Mouse (Mus musculus) embryonic facial prominence, embryonic 10.5 days (tissue): Measurements from ENCODE around the gene Specc1l. TPM values are rescaled to one million over a fixed set of nuclear protein-coding genes. Genes with fewer than 3 reads are reported as not detected.
A peak's percentile ranks its signal among the peaks of the same experiment; 100 is the strongest.

Source experiments
- DNase-seq: peaks from one replicate; pipeline ENCODE4 v3.0.0-alpha.2; 2017; ENCODE audit warnings: low spot score
- H3K27ac ChIP-seq: fragments of 300-500 bp; sonication (generic); replicated peaks from 2 replicates; pipeline ENCODE4 v1.5.1; 2016; ENCODE audit warnings: mild to moderate bottlenecking
- H3K27me3 ChIP-seq: fragments of 300-500 bp; sonication (generic); replicated peaks from 2 replicates; pipeline ENCODE4 v1.6.1; 2016; ENCODE audit warnings: low read depth, mild to moderate bottlenecking; ENCODE audit not compliant: poor library complexity, severe bottlenecking
- H3K36me3 ChIP-seq: fragments of 300-500 bp; sonication (generic); replicated peaks from 2 replicates; pipeline ENCODE4 v1.6.1; 2016; ENCODE audit warnings: mild to moderate bottlenecking, moderate library complexity
- H3K4me1 ChIP-seq: fragments of 300-500 bp; sonication (generic); 2 replicates; pipeline ENCODE4 v1.6.1; 2016
- H3K4me3 ChIP-seq: fragments of 300-500 bp; sonication (generic); 2 replicates; pipeline ENCODE4 v1.5.1; 2016; ENCODE audit warnings: mild to moderate bottlenecking, moderate library complexity
- H3K9me3 ChIP-seq: fragments of 300-500 bp; sonication (generic); 2 replicates; pipeline ENCODE4 v1.6.1; 2016; ENCODE audit warnings: mild to moderate bottlenecking
- WGBS: fragments of 180-500 bp; shearing (Covaris S2); methylation state at CpG from one replicate; pipeline ENCODE4 v1.1.7; 2016; 5-methylcytosine and 5-hydroxymethylcytosine counted together
- polyA plus RNA-seq: library from polyadenylated mRNA; unstranded; fragments of >200 nt; fragmentation: Nextera tagmentation; extraction: Ambion mirVana; gene quantifications from 2 replicates; pipeline ENCODE4 v1.2.1, GENCODE M21; 2016

Gene Specc1l
- polyA plus RNA-seq, 1 experiment from 2014 or later: 43.3 TPM

DNA sequence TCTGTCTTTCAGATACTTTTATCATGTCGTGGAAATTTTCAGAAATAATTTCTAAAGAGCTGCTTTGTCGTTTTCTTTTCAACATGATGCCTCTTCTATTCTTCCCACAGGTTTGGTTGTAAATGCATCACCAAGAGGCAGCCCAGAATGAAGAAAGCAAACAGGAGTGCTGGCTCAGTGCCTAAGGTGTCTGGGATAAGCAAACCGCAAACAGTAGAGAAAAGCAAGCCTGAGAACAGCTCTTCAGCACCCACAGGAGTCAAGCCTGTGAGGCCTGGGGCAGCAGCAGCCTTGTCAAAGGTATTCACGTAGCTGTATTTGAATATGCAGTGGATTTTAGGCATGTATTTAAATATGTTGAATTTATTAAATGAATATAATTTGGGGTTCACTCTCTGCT is 18.7 kb downstream of the Specc1l start:
- no peaks in the 10 kb centered on the region for H3K27me3 ChIP-seq
- no peaks in the 10 kb centered on the region for H3K4me1 ChIP-seq
- H3K4me3 ChIP-seq: no peak overlapping the region
- 89% methylated on average over 4 of the region's 4 CpGs for WGBS
- no peak for DNase-seq
- no peaks in the 10 kb centered on the region for H3K9me3 ChIP-seq
- no peak overlapping the region for H3K27ac ChIP-seq
- peaks cover 56% of the 10 kb centered on the region for H3K36me3 ChIP-seq

- Histone ChIP-seq H3K4me3 (no peak overlapping the region), H3K4me1 (no peaks in the 10 kb centered on the region), H3K27me3 (no peaks in the 10 kb centered on the region), H3K9me3 (no peaks in the 10 kb centered on the region), H3K27ac (no peak overlapping the region), H3K36me3 (peaks cover 65% of the 10 kb centered on the region)
- 93% methylated on average over 1 of the region's 1 CpGs for WGBS
- DNase-seq: no peak
Observed at GRCm38 (mm10) chr10:75231876-75232275, 20.0 kb downstream of the Specc1l start.

GRCm38 (mm10) chr10:75232612-75233155 is 20.8 kb downstream of the Specc1l start:
- no peak overlapping the region for H3K4me3 ChIP-seq
- DNase-seq: no peak
- WGBS: 98% methylated on average over 4 of the region's 4 CpGs
- no peak overlapping the region for H3K27ac ChIP-seq
- H3K36me3 ChIP-seq: peaks cover 65% of the 10 kb centered on the region
- H3K9me3 ChIP-seq: no peaks in the 10 kb centered on the region
- no peaks in the 10 kb centered on the region for H3K4me1 ChIP-seq
- no peaks in the 10 kb centered on the region for H3K27me3 ChIP-seq

- Histone ChIP-seq H3K27me3 (no peaks in the 10 kb centered on the region), H3K36me3 (peaks cover 68% of the 10 kb centered on the region), H3K4me1 (no peaks in the 10 kb centered on the region), H3K9me3 (no peaks in the 10 kb centered on the region), H3K4me3 (no peak overlapping the region), H3K27ac (no peak overlapping the region)
- no peak for DNase-seq
- WGBS: 86% methylated on average over 2 of the region's 2 CpGs
Observed at GRCm38 (mm10) chr10:75233489-75233888, 21.6 kb downstream of the Specc1l start.

DNA sequence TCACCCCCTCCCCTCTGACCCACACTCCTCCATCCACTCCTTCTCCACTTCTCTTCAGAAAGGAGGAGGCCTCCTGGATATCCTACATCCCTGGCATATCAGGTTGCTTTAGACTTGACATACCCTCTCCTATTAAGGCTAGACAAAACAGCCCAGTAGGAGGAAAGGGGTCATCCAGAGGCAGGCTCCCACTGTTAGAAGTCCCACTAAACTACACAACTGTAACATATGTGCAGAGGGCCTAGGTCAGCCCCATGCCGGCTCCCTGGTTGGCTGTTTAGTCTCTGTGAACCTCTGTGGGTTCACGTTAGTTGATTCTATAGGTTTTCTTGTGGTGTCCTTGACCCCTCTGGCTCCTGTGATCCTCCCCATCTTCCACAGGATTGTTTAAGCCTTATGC is 23.9 kb downstream of the Specc1l start:
- Histone ChIP-seq H3K4me1 (no peaks in the 10 kb centered on the region), H3K27me3 (no peaks in the 10 kb centered on the region), H3K9me3 (no peaks in the 10 kb centered on the region), H3K36me3 (peaks cover 64% of the 10 kb centered on the region), H3K27ac (no peak overlapping the region), H3K4me3 (no peak overlapping the region)
- 83% methylated on average over 2 of the region's 2 CpGs for WGBS
- DNase-seq: no peak

- WGBS: 89% methylated on average over 3 of the region's 3 CpGs
- no peak for DNase-seq
Observed at GRCm38 (mm10) chr10:75236156-75236555, 24.3 kb downstream of the Specc1l start.

GRCm38 (mm10) chr10:75237166-75237565 is 25.3 kb downstream of the Specc1l start:
- 94% methylated on average over 2 of the region's 2 CpGs for WGBS
- H3K27me3 ChIP-seq: no peaks in the 10 kb centered on the region
- H3K4me1 ChIP-seq: no peaks in the 10 kb centered on the region
- no peak overlapping the region for H3K4me3 ChIP-seq
- H3K27ac ChIP-seq: no peak overlapping the region
- H3K9me3 ChIP-seq: no peaks in the 10 kb centered on the region
- peaks cover 64% of the 10 kb centered on the region for H3K36me3 ChIP-seq
- no peak for DNase-seq

More at GRCm38 (mm10) chr10:75236156-75236555, 24.3 kb downstream of the Specc1l start:
- no peak overlapping the region for H3K27ac ChIP-seq
- H3K36me3 ChIP-seq: peaks cover 64% of the 10 kb centered on the region
- no peaks in the 10 kb centered on the region for H3K27me3 ChIP-seq
- H3K4me1 ChIP-seq: no peaks in the 10 kb centered on the region
- no peak overlapping the region for H3K4me3 ChIP-seq
- no peaks in the 10 kb centered on the region for H3K9me3 ChIP-seq

GRCm38 (mm10) chr10:75240583-75241250 is 28.8 kb downstream of the Specc1l start:
- no peak for DNase-seq
- no peaks in the 10 kb centered on the region for H3K4me1 ChIP-seq
- H3K27me3 ChIP-seq: no peaks in the 10 kb centered on the region
- H3K9me3 ChIP-seq: no peaks in the 10 kb centered on the region
- WGBS: 89% methylated on average over 8 of the region's 8 CpGs
- no peak overlapping the region for H3K27ac ChIP-seq
- H3K36me3 ChIP-seq: peaks cover 77% of the 10 kb centered on the region
- no peak overlapping the region for H3K4me3 ChIP-seq

DNA sequence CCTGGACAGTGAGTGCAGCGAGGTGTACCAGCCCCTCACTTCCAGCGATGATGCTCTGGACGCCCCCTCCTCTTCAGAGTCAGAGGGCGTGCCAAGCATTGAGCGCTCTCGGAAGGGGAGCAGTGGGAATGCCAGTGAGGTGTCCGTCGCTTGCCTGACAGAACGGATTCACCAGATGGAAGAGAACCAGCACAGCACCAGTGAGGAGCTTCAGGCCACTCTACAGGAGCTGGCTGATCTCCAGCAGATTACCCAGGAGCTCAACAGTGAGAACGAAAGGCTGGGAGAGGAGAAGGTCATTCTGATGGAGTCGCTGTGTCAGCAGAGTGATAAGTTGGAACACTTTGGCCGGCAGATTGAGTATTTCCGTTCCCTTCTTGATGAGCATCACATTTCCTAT is 33.9 kb downstream of the Specc1l start:
- Histone ChIP-seq H3K27me3 (no peaks in the 10 kb centered on the region), H3K36me3 (peaks cover 90% of the 10 kb centered on the region)
- WGBS: 95% methylated on average over 13 of the region's 13 CpGs

GRCm38 (mm10) chr10:75246331-75246730 is 34.5 kb downstream of the Specc1l start:
- 96% methylated on average over 10 of the region's 10 CpGs for WGBS
- no peak overlapping the region for H3K4me3 ChIP-seq

More for the DNA sequence above, 33.9 kb downstream of the Specc1l start:
- H3K4me3 ChIP-seq: no peak overlapping the region
- no peak for DNase-seq
- H3K4me1 ChIP-seq: no peaks in the 10 kb centered on the region
- no peaks in the 10 kb centered on the region for H3K9me3 ChIP-seq
- H3K27ac ChIP-seq: no peak overlapping the region

DNA sequence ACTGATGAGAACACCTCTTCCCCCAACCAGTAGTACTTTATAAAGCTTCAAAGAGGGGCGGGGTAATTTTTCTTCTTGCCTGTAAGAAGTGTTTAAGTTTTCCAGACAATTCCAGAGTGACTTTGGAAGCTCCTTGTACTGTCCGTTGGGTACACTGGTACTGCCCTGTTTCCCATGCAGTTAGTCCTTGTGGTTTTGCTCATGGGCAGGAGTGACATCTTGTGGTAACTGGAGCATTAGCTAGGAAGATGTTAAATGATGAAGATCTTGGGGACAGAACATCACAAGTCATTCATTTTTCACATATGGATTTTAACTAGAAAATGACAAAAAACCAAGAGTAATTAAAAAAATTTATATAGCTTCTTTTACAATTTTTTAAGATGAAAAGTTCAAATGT is 39.1 kb downstream of the Specc1l start:
- H3K27me3 ChIP-seq: no peaks in the 10 kb centered on the region
- 82% methylated on average over 2 of the region's 2 CpGs for WGBS
- no peak overlapping the region for H3K27ac ChIP-seq
- DNase-seq: no peak
- peaks cover 9% of the 10 kb centered on the region for H3K4me1 ChIP-seq
- no peak overlapping the region for H3K4me3 ChIP-seq
- peaks cover 54% of the 10 kb centered on the region for H3K36me3 ChIP-seq
- no peaks in the 10 kb centered on the region for H3K9me3 ChIP-seq

More at GRCm38 (mm10) chr10:75246331-75246730, 34.5 kb downstream of the Specc1l start:
- no peak for DNase-seq
- no peaks in the 10 kb centered on the region for H3K27me3 ChIP-seq
- no peak overlapping the region for H3K27ac ChIP-seq
- no peaks in the 10 kb centered on the region for H3K9me3 ChIP-seq
- no peaks in the 10 kb centered on the region for H3K4me1 ChIP-seq
- H3K36me3 ChIP-seq: peaks cover 85% of the 10 kb centered on the region

DNA sequence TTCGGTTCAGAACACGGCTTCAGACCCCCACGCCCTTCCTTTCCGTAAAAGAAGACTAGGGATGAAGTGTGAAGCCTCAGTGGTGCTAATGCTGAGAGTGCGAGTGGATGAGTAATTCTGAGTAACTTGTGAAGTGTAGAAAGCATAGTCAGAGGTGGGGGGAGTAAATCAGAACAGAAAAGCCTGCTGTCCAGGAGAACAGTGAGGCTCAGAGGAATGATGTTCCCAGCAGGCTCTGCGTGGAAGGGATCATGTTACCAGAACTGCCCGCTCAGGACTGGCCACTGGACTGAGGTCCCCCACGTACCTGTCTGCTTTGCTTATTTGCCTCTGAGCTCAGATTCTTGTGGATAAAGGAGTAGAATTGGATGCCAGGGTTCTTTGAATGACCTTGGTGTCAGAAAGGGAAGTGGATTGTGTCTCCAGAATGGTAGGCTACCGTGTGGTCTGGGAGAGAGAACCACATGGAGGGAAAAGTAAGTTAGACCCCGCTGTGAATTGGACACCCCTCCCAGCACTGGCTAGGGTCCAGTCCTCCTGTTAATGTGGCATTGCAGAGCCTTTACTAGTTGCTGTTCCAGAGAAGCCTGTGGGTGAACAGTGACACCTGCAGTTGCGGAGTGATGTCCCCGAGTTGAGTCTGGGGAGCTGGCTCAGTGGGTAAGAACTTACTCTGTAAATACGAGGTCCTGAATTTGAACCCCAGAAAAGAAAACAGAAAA is 40.6 kb downstream of the Specc1l start:
- 0 out of 2 replicates have a peak overlapping the region, but pooled peaks have one; percentile 24 for H3K27ac ChIP-seq
- no peaks in the 10 kb centered on the region for H3K9me3 ChIP-seq
- H3K4me1 ChIP-seq: peaks cover 9% of the 10 kb centered on the region
- peaks cover 40% of the 10 kb centered on the region for H3K36me3 ChIP-seq
- WGBS: 68% methylated on average over 13 of the region's 13 CpGs
- no peak overlapping the region for H3K4me3 ChIP-seq
- no peaks in the 10 kb centered on the region for H3K27me3 ChIP-seq
- DNase-seq: peak; percentile 16

DNA sequence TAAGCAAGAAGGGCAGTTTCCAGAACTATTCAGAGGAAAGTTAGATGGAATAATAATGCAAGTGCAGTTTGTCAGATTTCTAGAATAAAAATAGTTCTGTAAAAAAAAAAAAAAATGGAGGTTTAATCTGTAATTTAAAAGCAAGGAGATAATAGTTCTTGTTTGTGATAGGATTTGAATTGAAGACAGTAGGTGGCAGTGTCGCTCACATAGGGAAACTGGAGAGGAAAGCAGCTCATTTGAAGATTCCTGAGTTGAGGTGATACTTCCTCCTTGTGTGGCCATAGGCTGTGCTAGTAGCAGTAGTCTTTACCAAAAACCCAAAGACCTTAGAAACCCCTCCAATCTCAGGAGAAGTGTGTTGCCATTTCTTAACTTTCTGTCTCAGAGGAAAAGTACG is 43.2 kb downstream of the Specc1l start:
- no peak overlapping the region for H3K27ac ChIP-seq
- no peak overlapping the region for H3K4me3 ChIP-seq
- H3K4me1 ChIP-seq: peaks cover 9% of the 10 kb centered on the region
- no peak for DNase-seq
- H3K36me3 ChIP-seq: peaks cover 39% of the 10 kb centered on the region
- WGBS: 72% methylated on average over 2 of the region's 2 CpGs
- no peaks in the 10 kb centered on the region for H3K9me3 ChIP-seq
- no peaks in the 10 kb centered on the region for H3K27me3 ChIP-seq
